Mouse (Mus musculus) testis, postnatal 14 days (tissue): ENCODE results near the gene Nudt19.
"Not testable (repeated sequence)": the region's sequence is repeated elsewhere in the genome, so short reads cannot be mapped to it uniquely, and the experiment has no call there.

Experiments used
- DNase-seq: peaks from one replicate; pipeline ENCODE4 v3.0.0; 2021; ENCODE audit warnings: low spot score

The Nudt19 gene

GRCm38 (mm10) chr7:35556205-35556603 lies at the start of gene Nudt19:
Nudt19 (minus strand) TSS chr7:35556304.
- no peak for DNase-seq

GRCm38 (mm10) chr7:35602766-35603165 lies 46.7 kb upstream of the Nudt19 start:
- DNase-seq = no peak

- DNase-seq = no peak
These were observed 45.0 kb upstream of the Nudt19 start for GRCm38 (mm10) chr7:35601106-35601505.

GRCm38 (mm10) chr7:35600031-35600430 lies 43.9 kb upstream of the Nudt19 start:
- no peak for DNase-seq

GRCm38 (mm10) chr7:35599492-35599891 lies 43.4 kb upstream of the Nudt19 start:
- DNase-seq = no peak

- no peak for DNase-seq
These were observed 38.2 kb upstream of the Nudt19 start for GRCm38 (mm10) chr7:35594311-35594710.

GRCm38 (mm10) chr7:35590731-35591191 lies 34.7 kb upstream of the Nudt19 start:
- no peak for DNase-seq

GRCm38 (mm10) chr7:35589485-35589884 lies 33.4 kb upstream of the Nudt19 start:
- DNase-seq = no peak

GRCm38 (mm10) chr7:35588680-35589428 lies 32.8 kb upstream of the Nudt19 start:
- no peak for DNase-seq

GRCm38 (mm10) chr7:35587728-35588127 lies 31.6 kb upstream of the Nudt19 start:
- DNase-seq = no peak

- no peak for DNase-seq
These were observed 30.9 kb upstream of the Nudt19 start for GRCm38 (mm10) chr7:35586906-35587445.

GRCm38 (mm10) chr7:35586055-35586905 lies 30.2 kb upstream of the Nudt19 start, which contains the start of gene Ankrd27:
Ankrd27 (plus strand) TSS chr7:35586244.
- DNase-seq = peak; percentile 92

- DNase-seq = peak; percentile 35
These were observed 29.3 kb upstream of the Nudt19 start, which contains the start of gene Rgs9bp for GRCm38 (mm10) chr7:35585191-35586054. Rgs9bp (minus strand) TSS chr7:35585582.

GRCm38 (mm10) chr7:35584786-35585190 lies 28.7 kb upstream of the Nudt19 start:
- DNase-seq = no peak

- DNase-seq = no peak
These were observed 28.1 kb upstream of the Nudt19 start for GRCm38 (mm10) chr7:35584068-35584785.

- no peak for DNase-seq
These were observed 27.4 kb upstream of the Nudt19 start for GRCm38 (mm10) chr7:35583476-35584025.

- no peak for DNase-seq
These were observed 26.6 kb upstream of the Nudt19 start for GRCm38 (mm10) chr7:35582719-35583118.

- DNase-seq = peak; percentile 34
These were observed 23.7 kb upstream of the Nudt19 start for GRCm38 (mm10) chr7:35579849-35580248.

GRCm38 (mm10) chr7:35570883-35571282 lies 14.8 kb upstream of the Nudt19 start:
- not testable (repeated sequence) for DNase-seq

- DNase-seq = not testable (repeated sequence)
These were observed 13.6 kb upstream of the Nudt19 start for GRCm38 (mm10) chr7:35569724-35570123.

GRCm38 (mm10) chr7:35565965-35566364 lies 9.9 kb upstream of the Nudt19 start:
- DNase-seq = not testable (repeated sequence)
